Mouse (Mus musculus) midbrain, embryonic 12.5 days (tissue): ENCODE measurements at regions not wholly inside any gene's neighbourhood (a gene's known extent, or its start where the extent isn't known, plus 50 kb on each side); places are given as distances from the start of the nearest gene placed in this dataset.

ENCODE experiments used
- ATAC-seq: fragments of 200-750 bp; cut with Nextera tagmentation; 2 replicates; pipeline ENCODE4 v1.8.0; 2017; ENCODE audit warnings: low read depth, moderate TSS enrichment, moderate library complexity; ENCODE audit not compliant: low FRiP score
- H3K27ac ChIP-seq: fragments of 300-500 bp; sonication (generic); replicated peaks from 2 replicates; pipeline ENCODE4 v1.5.1; 2016; ENCODE audit warnings: mild to moderate bottlenecking
- H3K27me3 ChIP-seq: fragments of 300-500 bp; sonication (generic); 2 replicates; pipeline ENCODE4 v1.6.1; 2016; ENCODE audit warnings: mild to moderate bottlenecking
- H3K36me3 ChIP-seq: fragments of 300-500 bp; sonication (generic); 2 replicates; pipeline ENCODE4 v1.6.1; 2016
- H3K4me1 ChIP-seq: fragments of 300-500 bp; sonication (generic); 2 replicates; pipeline ENCODE4 v1.6.1; 2016
- H3K4me2 ChIP-seq: fragments of 300-500 bp; sonication (generic); replicated peaks from 2 replicates; pipeline ENCODE4 v1.6.1; 2016; ENCODE audit warnings: mild to moderate bottlenecking, moderate library complexity
- H3K4me3 ChIP-seq: fragments of 300-500 bp; sonication (generic); 2 replicates; pipeline ENCODE4 v1.5.1; 2016; ENCODE audit warnings: mild to moderate bottlenecking
- H3K9ac ChIP-seq: fragments of 300-500 bp; sonication (generic); replicated peaks from 2 replicates; pipeline ENCODE4 v1.6.1; 2016; ENCODE audit warnings: mild to moderate bottlenecking, moderate library complexity
- H3K9me3 ChIP-seq: fragments of 300-500 bp; sonication (generic); 2 replicates; pipeline ENCODE4 v1.6.1; 2016; ENCODE audit warnings: mild to moderate bottlenecking
- WGBS: fragments of 180-500 bp; shearing (Covaris S2); methylation state at CpG from one replicate; pipeline ENCODE4 v1.1.7; 2016; 5-methylcytosine and 5-hydroxymethylcytosine counted together

GRCm38 (mm10) chr1:76928035-76928434, 586.9 kb downstream of the Epha4 start:
- H3K9me3 ChIP-seq: no peaks in the 10 kb centered on the region
- H3K4me2 ChIP-seq: no peak overlapping the region
- WGBS: 85% methylated on average over 2 of the region's 2 CpGs
- H3K27ac ChIP-seq: no peak overlapping the region
- ATAC-seq: no peak
- no peaks in the 10 kb centered on the region for H3K4me1 ChIP-seq
- H3K9ac ChIP-seq: no peak overlapping the region
- H3K27me3 ChIP-seq: no peaks in the 10 kb centered on the region
- no peaks in the 10 kb centered on the region for H3K36me3 ChIP-seq
- no peak overlapping the region for H3K4me3 ChIP-seq

DNA sequence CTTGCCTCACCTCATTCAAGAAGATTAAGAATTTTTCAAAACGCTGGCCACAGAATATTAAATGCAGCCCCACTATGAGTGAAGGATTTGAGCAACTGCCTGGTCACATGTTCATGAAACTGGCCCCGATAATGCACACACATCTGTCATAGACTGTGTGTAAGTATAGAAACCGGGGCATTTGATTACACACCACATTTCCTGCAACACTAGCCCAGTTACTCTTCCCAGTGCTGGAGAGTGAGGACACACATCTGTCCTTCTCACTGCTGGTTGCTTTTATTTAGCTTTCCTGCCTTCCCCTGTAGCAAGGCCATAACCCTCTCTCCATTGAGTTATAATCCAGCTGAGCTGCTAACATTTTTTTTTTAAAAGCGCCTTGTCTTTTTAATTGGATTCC, 581.4 kb downstream of the Epha4 start:
- H3K27ac ChIP-seq: no peak overlapping the region
- H3K4me3 ChIP-seq: no peak overlapping the region
- H3K9ac ChIP-seq: no peak overlapping the region
- no peaks in the 10 kb centered on the region for H3K9me3 ChIP-seq
- no peaks in the 10 kb centered on the region for H3K27me3 ChIP-seq
- ATAC-seq: no peak
- H3K4me2 ChIP-seq: no peak overlapping the region
- no peaks in the 10 kb centered on the region for H3K36me3 ChIP-seq
- WGBS: 80% methylated on average over 4 of the region's 4 CpGs
- no peaks in the 10 kb centered on the region for H3K4me1 ChIP-seq

GRCm38 (mm10) chr1:76942730-76943129, 572.2 kb downstream of the Epha4 start:
- no peaks in the 10 kb centered on the region for H3K27me3 ChIP-seq
- no peak overlapping the region for H3K4me3 ChIP-seq
- no peaks in the 10 kb centered on the region for H3K4me1 ChIP-seq
- H3K9me3 ChIP-seq: peaks cover 5% of the 10 kb centered on the region; the same call in 1 of the 2 replicates
- no peaks in the 10 kb centered on the region for H3K36me3 ChIP-seq
- no peak overlapping the region for H3K27ac ChIP-seq
- WGBS: 36% methylated on average over 3 of the region's 3 CpGs
- no peak overlapping the region for H3K4me2 ChIP-seq
- ATAC-seq: no peak
- H3K9ac ChIP-seq: no peak overlapping the region

DNA sequence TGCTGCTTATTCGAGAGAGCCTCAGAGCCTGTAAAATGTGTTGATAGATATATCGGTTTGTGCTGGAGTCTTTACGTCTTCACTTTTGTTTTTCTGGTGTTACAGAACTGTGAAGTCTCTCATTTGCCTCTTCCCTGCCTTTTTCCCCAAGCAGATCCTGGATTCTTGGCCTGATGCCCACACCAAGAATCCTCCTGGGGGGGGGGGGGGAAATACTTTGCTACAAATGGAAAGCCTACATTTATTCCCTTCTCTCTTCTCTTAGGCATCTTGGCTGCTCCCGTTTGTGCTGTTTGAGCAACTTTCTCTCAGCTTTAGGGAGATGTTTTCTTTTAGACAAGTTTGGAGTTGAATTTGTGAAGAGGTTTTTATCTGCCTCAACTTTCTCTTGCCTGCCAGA, 570.8 kb downstream of the Epha4 start:
- no peak overlapping the region for H3K4me3 ChIP-seq
- ATAC-seq: no peak
- H3K27me3 ChIP-seq: no peaks in the 10 kb centered on the region
- WGBS: 87% methylated on average over 4 of the region's 4 CpGs
- H3K4me2 ChIP-seq: no peak overlapping the region
- no peaks in the 10 kb centered on the region for H3K4me1 ChIP-seq
- no peak overlapping the region for H3K27ac ChIP-seq
- H3K9ac ChIP-seq: no peak overlapping the region
- peaks cover 5% of the 10 kb centered on the region; the same call in 1 of the 2 replicates for H3K9me3 ChIP-seq
- H3K36me3 ChIP-seq: no peaks in the 10 kb centered on the region

- H3K9ac ChIP-seq: no peak overlapping the region
- H3K27me3 ChIP-seq: no peaks in the 10 kb centered on the region
- no peak for ATAC-seq
- no peaks in the 10 kb centered on the region for H3K4me1 ChIP-seq
- no peaks in the 10 kb centered on the region for H3K36me3 ChIP-seq
- no peak overlapping the region for H3K4me3 ChIP-seq
- no peaks in the 10 kb centered on the region for H3K9me3 ChIP-seq
- no peak overlapping the region for H3K4me2 ChIP-seq
- H3K27ac ChIP-seq: no peak overlapping the region
These were observed 559.9 kb downstream of the Epha4 start for GRCm38 (mm10) chr1:76955031-76955430.

DNA sequence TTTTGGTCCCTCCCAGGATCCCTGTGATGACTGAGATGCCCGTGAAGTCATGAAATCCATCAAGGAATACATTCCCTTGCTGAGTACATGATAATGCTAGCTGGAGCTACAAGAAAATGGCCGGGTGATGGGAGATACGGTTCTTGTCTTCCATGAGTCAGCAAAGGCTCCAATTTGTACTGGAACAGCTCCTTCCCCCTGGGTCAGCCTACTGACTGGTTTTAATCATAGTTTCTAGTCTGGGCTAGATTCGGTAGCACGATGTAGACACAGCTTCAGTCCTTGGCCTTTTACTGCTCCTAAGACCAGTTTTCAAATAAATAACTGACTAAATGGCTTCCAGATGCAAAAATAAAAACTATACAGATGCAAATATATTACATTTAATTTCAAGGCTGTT, 557.5 kb downstream of the Epha4 start:
- Histone ChIP-seq H3K27me3 (no peaks in the 10 kb centered on the region), H3K27ac (no peak overlapping the region), H3K4me1 (no peaks in the 10 kb centered on the region), H3K9me3 (no peaks in the 10 kb centered on the region), H3K36me3 (no peaks in the 10 kb centered on the region), H3K9ac (no peak overlapping the region), H3K4me2 (no peak overlapping the region), H3K4me3 (no peak overlapping the region)
- 86% methylated on average over 5 of the region's 5 CpGs for WGBS
- ATAC-seq: no peak

GRCm38 (mm10) chr1:76958706-76959105, 556.2 kb downstream of the Epha4 start:
- H3K27ac ChIP-seq: no peak overlapping the region

GRCm38 (mm10) chr1:76972454-76972853, 542.4 kb downstream of the Epha4 start:
- H3K4me1 ChIP-seq: peaks cover 18% of the 10 kb centered on the region
- WGBS: 17% methylated on average over 4 of the region's 4 CpGs
- no peak overlapping the region for H3K9ac ChIP-seq
- no peaks in the 10 kb centered on the region for H3K27me3 ChIP-seq
- H3K4me3 ChIP-seq: no peak overlapping the region
- no peak for ATAC-seq
- no peak overlapping the region for H3K27ac ChIP-seq
- no peak overlapping the region for H3K4me2 ChIP-seq
- no peaks in the 10 kb centered on the region for H3K9me3 ChIP-seq
- no peaks in the 10 kb centered on the region for H3K36me3 ChIP-seq

More at GRCm38 (mm10) chr1:76958706-76959105, 556.2 kb downstream of the Epha4 start:
- H3K4me2 ChIP-seq: no peak overlapping the region
- no peak overlapping the region for H3K4me3 ChIP-seq
- no peaks in the 10 kb centered on the region for H3K36me3 ChIP-seq
- no peaks in the 10 kb centered on the region for H3K27me3 ChIP-seq
- H3K4me1 ChIP-seq: no peaks in the 10 kb centered on the region
- no peak overlapping the region for H3K9ac ChIP-seq
- no peak for ATAC-seq
- no peaks in the 10 kb centered on the region for H3K9me3 ChIP-seq
- 79% methylated on average over 4 of the region's 4 CpGs for WGBS

DNA sequence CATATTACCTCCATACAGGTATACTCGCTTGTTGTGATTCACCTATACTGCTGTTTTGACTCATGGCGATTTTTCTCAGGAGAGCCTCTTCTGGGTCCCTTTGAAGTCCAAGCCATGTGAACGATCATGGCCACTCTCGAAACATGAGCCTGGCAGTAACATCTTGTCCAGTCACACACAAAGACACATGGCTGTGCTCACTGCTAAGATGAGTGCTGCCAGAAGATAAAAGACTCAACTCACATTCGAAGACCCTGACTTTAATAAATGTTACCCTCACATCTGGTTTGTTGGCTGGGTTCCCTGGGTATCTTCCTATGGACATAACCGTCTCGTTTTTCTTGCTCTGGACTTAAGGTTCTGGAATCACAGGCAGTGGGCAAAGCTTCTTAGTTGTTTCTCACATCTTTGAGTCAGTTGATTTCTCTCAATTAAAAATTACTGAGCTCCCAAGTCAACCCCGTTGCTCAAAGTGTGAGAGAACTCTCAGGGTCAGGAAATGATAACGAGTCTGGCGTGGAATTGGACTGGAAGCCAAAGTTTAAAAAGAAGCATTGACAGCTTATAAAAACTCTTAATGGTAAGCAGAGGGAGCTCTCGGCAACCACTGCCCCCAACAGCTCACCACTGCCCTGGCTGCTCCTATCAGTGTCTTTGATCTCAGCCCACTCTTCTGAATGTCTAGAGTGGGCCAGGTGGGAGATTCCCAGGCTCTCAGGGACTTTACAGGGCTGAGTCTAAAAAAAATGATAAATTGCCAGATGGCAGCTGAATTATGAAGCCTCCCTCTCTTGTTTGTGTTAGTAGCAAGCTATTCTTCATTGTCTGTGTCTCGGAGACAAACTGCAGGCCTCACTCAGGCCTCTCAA, 539.6 kb downstream of the Epha4 start:
- H3K4me1 ChIP-seq: peaks cover 18% of the 10 kb centered on the region
- H3K9me3 ChIP-seq: no peaks in the 10 kb centered on the region
- H3K9ac ChIP-seq: no peak overlapping the region
- H3K4me2 ChIP-seq: no peak overlapping the region
- no peaks in the 10 kb centered on the region for H3K36me3 ChIP-seq
- H3K27ac ChIP-seq: no peak overlapping the region
- H3K27me3 ChIP-seq: no peaks in the 10 kb centered on the region
- WGBS: 74% methylated on average over 12 of the region's 12 CpGs
- no peak overlapping the region for H3K4me3 ChIP-seq
- no peak for ATAC-seq

DNA sequence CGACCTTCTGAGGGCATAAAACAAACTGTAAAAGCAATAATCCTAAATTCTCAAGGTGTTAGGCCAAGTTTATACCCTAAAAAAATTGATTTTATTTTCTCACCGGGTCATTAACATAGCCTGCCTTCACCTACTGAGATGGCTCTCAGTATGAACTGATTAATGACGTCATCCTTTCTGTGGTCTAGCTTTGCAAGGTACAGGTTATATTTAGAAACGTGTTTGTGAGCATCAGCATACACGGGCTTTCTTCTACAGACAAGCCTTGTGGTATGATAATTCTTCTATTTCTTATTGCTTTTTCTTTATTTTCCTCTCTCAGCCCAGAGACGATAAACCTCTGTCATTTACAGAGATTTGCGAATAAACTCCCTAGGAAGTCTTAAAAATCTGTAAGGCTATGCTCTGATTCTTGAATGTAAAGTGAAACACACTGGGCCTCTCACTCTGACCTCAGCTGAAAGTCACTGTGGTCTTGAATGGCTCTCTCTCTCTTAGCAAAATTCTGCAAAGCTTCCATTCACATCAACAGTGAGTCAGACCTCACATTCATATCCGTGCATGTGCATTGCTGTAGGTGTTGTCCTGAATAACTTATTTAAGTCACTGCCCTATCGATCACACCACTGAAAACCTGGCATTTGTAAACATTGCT, 534.3 kb downstream of the Epha4 start:
- Histone ChIP-seq H3K4me3 (no peak overlapping the region), H3K4me2 (no peak overlapping the region), H3K9ac (no peak overlapping the region), H3K27ac (no peak overlapping the region), H3K27me3 (no peaks in the 10 kb centered on the region), H3K36me3 (no peaks in the 10 kb centered on the region), H3K4me1 (0 out of 2 replicates have a peak, but pooled peaks cover 5% of the 10 kb centered on the region), H3K9me3 (no peaks in the 10 kb centered on the region)
- 85% methylated on average over 9 of the region's 9 CpGs for WGBS
- no peak for ATAC-seq

DNA sequence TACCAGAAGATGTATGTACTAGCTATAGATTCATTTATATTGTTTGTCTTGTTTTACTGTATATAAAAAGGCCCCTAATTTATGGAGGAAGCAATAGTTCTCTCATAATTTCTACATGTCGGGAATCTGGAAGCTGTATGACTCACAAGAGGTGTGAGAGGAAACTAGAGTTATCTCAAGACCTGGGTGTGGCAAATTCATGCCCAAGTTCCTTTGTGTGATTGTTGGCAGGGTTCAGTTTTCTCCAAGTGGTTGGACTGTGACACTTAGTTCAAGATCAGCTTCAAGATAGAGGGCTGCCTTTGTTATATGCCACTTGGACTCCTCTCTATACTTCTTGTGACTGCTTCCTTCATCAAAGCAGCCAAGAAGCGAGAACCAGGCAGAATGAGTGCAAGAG, 521.1 kb downstream of the Epha4 start:
- Histone ChIP-seq H3K4me2 (no peak overlapping the region), H3K9ac (no peak overlapping the region), H3K27me3 (no peaks in the 10 kb centered on the region), H3K4me3 (no peak overlapping the region), H3K4me1 (no peaks in the 10 kb centered on the region), H3K9me3 (no peaks in the 10 kb centered on the region), H3K36me3 (no peaks in the 10 kb centered on the region), H3K27ac (no peak overlapping the region)
- WGBS: 94% methylated on average over 2 of the region's 2 CpGs
- ATAC-seq: no peak

DNA sequence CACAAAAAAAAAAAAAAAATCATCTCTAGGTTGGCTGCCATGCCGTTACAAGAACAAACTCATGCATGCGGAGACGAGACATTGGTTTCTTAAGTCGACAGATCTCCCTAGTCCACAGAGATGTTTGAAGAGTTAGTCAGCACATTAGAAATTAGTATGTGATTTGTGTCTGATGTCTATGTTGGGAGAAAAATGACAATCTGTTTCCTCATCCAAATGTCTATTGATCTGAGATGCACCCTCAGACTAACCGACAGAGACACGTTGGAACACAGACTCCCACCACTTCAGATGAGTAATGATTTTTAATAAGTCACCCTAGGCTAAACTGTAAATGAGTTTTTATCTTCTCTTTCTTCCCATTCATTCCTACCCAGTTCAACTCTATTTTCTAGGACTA, 506.9 kb downstream of the Epha4 start:
- no peak overlapping the region for H3K4me3 ChIP-seq
- H3K4me2 ChIP-seq: no peak overlapping the region
- peaks cover 5% of the 10 kb centered on the region; the same call in 1 of the 2 replicates for H3K4me1 ChIP-seq
- H3K27ac ChIP-seq: no peak overlapping the region
- no peaks in the 10 kb centered on the region for H3K27me3 ChIP-seq
- H3K9ac ChIP-seq: no peak overlapping the region
- ATAC-seq: no peak
- no peaks in the 10 kb centered on the region for H3K9me3 ChIP-seq
- H3K36me3 ChIP-seq: no peaks in the 10 kb centered on the region
- WGBS: 88% methylated on average over 6 of the region's 6 CpGs
